Mouse (Mus musculus) limb, embryonic 15.5 days (tissue): ENCODE data around the gene Cpvl. TPM values are rescaled to one million over a fixed set of nuclear protein-coding genes. Genes with fewer than 3 reads are reported as not detected.
A peak's percentile ranks its signal among the peaks of the same experiment; 100 is the strongest.

Source experiments
- ATAC-seq: fragments of 200-750 bp; cut with Nextera tagmentation; 2 replicates; pipeline ENCODE4 v1.8.0; 2017; ENCODE audit warnings: low read depth, moderate TSS enrichment; ENCODE audit not compliant: insufficient number of reproducible peaks, low FRiP score, low TSS enrichment
- H3K27ac ChIP-seq: fragments of 300-500 bp; sonication (generic); 2 replicates; pipeline ENCODE4 v1.5.1; 2015; ENCODE audit warnings: moderate library complexity, mild to moderate bottlenecking, inconsistent platforms
- H3K27me3 ChIP-seq: fragments of 300-500 bp; sonication (generic); 2 replicates; pipeline ENCODE4 v1.6.1; 2015; ENCODE audit warnings: inconsistent platforms
- H3K36me3 ChIP-seq: fragments of 300-500 bp; sonication (generic); 2 replicates; pipeline ENCODE4 v1.6.1; 2015; ENCODE audit warnings: inconsistent platforms
- H3K4me1 ChIP-seq: fragments of 300-500 bp; sonication (generic); 2 replicates; pipeline ENCODE4 v1.6.1; 2015; ENCODE audit warnings: inconsistent platforms
- H3K4me2 ChIP-seq: fragments of 300-500 bp; sonication (generic); 2 replicates; pipeline ENCODE4 v1.6.1; 2015; ENCODE audit warnings: mild to moderate bottlenecking, inconsistent platforms
- H3K4me3 ChIP-seq: fragments of 300-500 bp; sonication (generic); 2 replicates; pipeline ENCODE4 v1.5.1; 2015; ENCODE audit warnings: mild to moderate bottlenecking, inconsistent platforms
- H3K9ac ChIP-seq: fragments of 300-500 bp; sonication (generic); 2 replicates; pipeline ENCODE4 v1.6.1; 2015; ENCODE audit warnings: inconsistent platforms
- H3K9me3 ChIP-seq: fragments of 300-500 bp; sonication (generic); 2 replicates; pipeline ENCODE4 v1.6.1; 2016; ENCODE audit warnings: inconsistent platforms
- WGBS: fragments of 180-500 bp; shearing (Covaris S2); methylation state at CpG from one replicate; pipeline ENCODE4 v1.1.7; 2015; 5-methylcytosine and 5-hydroxymethylcytosine counted together
- polyA plus RNA-seq: library from polyadenylated mRNA; unstranded; fragments of >200 nt; fragmentation: Nextera tagmentation; extraction: Ambion mirVana; gene quantifications from 2 replicates; pipeline ENCODE4 v1.2.1, GENCODE M21; 2015

The Cpvl gene
- polyA plus RNA-seq, 1 experiment from 2014 or later: 0.41 TPM

- Histone ChIP-seq H3K36me3 (no peaks in the 10 kb centered on the region), H3K27ac (peak overlapping the region; percentile 29; the same call in 1 of the 2 replicates), H3K9me3 (no peaks in the 10 kb centered on the region), H3K4me1 (peaks cover 26% of the 10 kb centered on the region), H3K27me3 (no peaks in the 10 kb centered on the region), H3K9ac (no peak overlapping the region), H3K4me3 (no peak overlapping the region), H3K4me2 (no peak overlapping the region)
- ATAC-seq: no peak
- WGBS: 77% methylated on average over 8 of the region's 8 CpGs
Observed at GRCm38 (mm10) chr6:53879567-53879966, 98.9 kb downstream of the Cpvl start.

- 81% methylated on average over 9 of the region's 9 CpGs for WGBS
- Histone ChIP-seq H3K9me3 (no peaks in the 10 kb centered on the region), H3K36me3 (no peaks in the 10 kb centered on the region), H3K4me1 (no peaks in the 10 kb centered on the region), H3K4me2 (no peak overlapping the region), H3K4me3 (no peak overlapping the region), H3K27ac (no peak overlapping the region), H3K27me3 (no peaks in the 10 kb centered on the region), H3K9ac (no peak overlapping the region)
- ATAC-seq: no peak
Observed at GRCm38 (mm10) chr6:53874881-53875429, 103.5 kb downstream of the Cpvl start.

DNA sequence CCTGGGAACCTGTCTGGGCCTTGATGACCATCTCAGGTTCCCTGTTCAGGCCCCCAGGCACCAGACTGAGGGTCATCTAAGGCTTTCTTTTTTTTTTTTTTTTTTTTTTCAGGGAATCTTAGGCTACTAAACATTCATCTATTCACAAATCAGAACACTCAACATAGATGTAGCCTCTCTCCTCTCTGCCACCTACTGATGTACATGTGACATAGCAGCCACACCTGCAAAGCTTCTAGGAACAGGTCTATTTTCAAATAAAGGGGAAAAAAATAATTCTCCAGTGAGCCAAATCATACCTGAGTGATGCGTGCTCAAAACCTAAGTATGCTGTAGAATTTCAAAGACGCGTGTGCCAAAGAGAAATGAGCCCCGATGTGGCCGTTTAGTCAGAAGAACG, 106.6 kb downstream of the Cpvl start:
- no peak overlapping the region for H3K4me3 ChIP-seq
- H3K36me3 ChIP-seq: no peaks in the 10 kb centered on the region
- no peak overlapping the region for H3K4me2 ChIP-seq
- H3K9ac ChIP-seq: no peak overlapping the region
- 78% methylated on average over 6 of the region's 6 CpGs for WGBS
- H3K27me3 ChIP-seq: no peaks in the 10 kb centered on the region
- no peak overlapping the region for H3K27ac ChIP-seq
- no peaks in the 10 kb centered on the region for H3K4me1 ChIP-seq
- no peaks in the 10 kb centered on the region for H3K9me3 ChIP-seq
- ATAC-seq: no peak

DNA sequence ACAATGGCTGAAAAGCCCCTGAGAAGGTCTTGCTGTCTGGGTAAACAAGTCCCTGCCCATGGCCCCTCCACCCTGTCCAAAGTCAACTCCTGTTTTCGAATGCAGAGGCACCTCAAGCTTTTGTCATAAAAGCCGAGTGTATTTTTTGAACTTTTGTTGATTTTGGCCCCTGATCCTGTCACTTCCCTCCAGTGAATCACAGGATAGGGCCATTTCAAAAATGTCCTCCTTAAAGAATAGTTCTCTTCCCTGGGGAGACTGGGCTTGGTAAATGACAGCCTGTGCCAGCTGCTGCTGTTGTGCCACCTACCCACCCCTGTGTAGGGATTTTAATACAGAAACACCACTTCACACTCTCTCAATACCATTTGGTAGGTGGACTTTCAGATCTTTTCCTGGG, 115.5 kb downstream of the Cpvl start:
- no peaks in the 10 kb centered on the region for H3K27me3 ChIP-seq
- no peak for ATAC-seq
- H3K9me3 ChIP-seq: no peaks in the 10 kb centered on the region
- no peak overlapping the region for H3K9ac ChIP-seq
- 75% methylated on average over 2 of the region's 2 CpGs for WGBS
- no peak overlapping the region for H3K27ac ChIP-seq
- H3K36me3 ChIP-seq: no peaks in the 10 kb centered on the region
- no peak overlapping the region for H3K4me3 ChIP-seq
- H3K4me2 ChIP-seq: no peak overlapping the region
- peaks cover 6% of the 10 kb centered on the region; the same call in 1 of the 2 replicates for H3K4me1 ChIP-seq

DNA sequence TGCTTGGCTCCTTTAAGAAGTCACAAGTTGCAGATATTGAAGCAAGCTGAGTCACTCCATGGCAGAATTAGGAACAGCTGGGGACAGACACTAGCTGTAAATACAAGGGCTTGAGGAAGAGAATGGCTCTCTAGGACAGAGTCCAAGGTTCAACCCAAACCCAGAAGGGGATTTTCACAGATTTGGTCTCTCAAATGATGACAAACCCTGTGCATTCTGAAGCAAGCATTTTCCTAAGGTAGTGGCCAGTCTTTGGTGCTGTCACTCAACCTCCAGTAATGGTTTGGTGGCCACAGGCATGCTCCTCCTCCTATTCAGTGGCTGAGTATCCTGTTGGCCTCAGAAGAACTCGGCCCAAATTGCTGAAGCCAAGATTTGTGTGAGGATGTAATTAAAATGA, 119.4 kb downstream of the Cpvl start:
- Histone ChIP-seq H3K9ac (no peak overlapping the region), H3K36me3 (no peaks in the 10 kb centered on the region), H3K4me2 (no peak overlapping the region), H3K4me1 (peaks cover 25% of the 10 kb centered on the region), H3K4me3 (no peak overlapping the region), H3K27me3 (no peaks in the 10 kb centered on the region), H3K27ac (no peak overlapping the region), H3K9me3 (no peaks in the 10 kb centered on the region)
- ATAC-seq: no peak
- 44% methylated on average over 1 of the region's 1 CpGs for WGBS

- no peak for ATAC-seq
- Histone ChIP-seq H3K27me3 (no peaks in the 10 kb centered on the region), H3K36me3 (no peaks in the 10 kb centered on the region), H3K4me2 (no peak overlapping the region), H3K4me1 (peaks cover 26% of the 10 kb centered on the region), H3K9ac (no peak overlapping the region), H3K27ac (peak overlapping the region; percentile 9), H3K9me3 (no peaks in the 10 kb centered on the region), H3K4me3 (no peak overlapping the region)
- WGBS: 48% methylated on average over 7 of the region's 7 CpGs
Observed at GRCm38 (mm10) chr6:53857822-53858221, 120.6 kb downstream of the Cpvl start.

DNA sequence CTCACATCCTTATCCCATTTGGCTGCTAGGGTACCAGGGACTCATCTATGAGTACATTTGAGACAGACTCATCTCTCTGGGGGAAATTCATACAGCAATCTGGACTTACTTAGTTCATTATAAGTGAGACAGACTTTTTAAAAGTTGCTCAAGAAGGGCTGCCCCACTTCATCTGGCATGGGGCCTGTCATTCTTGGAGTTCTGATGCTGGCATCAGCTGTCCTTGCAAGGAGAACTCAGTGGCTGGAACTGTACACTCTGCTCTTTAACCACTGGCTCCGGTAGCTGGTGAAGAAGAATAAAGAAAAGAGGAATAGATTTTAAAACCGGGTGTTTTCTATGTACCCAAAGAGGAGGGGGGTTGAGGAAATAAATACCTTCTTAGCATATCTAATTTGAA, 121.7 kb downstream of the Cpvl start:
- no peak overlapping the region for H3K9ac ChIP-seq
- H3K4me2 ChIP-seq: no peak overlapping the region
- 0 out of 2 replicates have a peak overlapping the region, but pooled peaks have one; percentile 4 for H3K27ac ChIP-seq
- ATAC-seq: no peak
- H3K27me3 ChIP-seq: no peaks in the 10 kb centered on the region
- H3K4me1 ChIP-seq: peaks cover 26% of the 10 kb centered on the region
- no peaks in the 10 kb centered on the region for H3K9me3 ChIP-seq
- 66% methylated on average over 2 of the region's 2 CpGs for WGBS
- H3K4me3 ChIP-seq: no peak overlapping the region
- no peaks in the 10 kb centered on the region for H3K36me3 ChIP-seq

DNA sequence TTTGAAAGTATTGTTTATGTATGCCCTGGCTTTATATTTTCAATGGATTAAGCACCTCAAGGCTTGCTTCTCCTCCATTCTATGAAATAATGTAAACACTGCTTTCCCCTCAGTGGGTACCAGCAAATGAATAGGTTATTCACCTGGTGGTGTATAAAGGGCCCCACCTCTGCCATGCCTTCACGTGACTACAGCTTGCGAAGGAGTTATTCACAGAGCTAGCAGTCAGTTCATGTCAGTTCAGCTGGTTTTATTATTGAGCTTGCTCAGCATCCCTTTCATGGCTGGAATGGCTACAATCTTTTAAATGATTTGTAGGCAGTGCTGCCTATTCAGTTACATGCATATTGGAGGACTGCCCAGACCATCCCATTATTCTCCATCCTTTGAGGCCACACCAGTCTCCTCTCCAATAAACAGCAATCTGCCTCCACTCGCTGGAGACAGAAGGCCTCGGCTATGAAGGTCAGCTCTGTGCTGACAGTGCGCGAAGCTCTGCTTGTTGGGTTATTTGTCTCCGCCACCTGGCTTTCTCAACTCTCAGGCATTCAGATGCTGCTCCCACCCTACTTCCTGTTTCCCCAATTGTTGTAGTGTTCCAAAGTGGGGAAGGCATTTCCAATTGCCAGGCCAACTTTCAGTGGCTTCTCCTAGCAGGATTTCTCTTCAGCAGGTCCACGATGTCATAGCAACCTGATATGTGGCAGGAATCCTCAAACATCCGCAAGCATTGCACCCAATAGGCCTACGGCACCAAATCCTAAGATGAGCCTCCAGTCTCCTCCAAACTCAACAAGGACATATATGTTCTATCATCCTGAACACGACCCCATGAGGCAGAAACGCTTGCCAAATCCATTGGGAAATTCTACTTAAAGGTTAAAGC, 123.3 kb downstream of the Cpvl start:
- WGBS: 57% methylated on average over 12 of the region's 12 CpGs
- 0 out of 2 replicates have a peak, but pooled peaks have one; percentile 30 for ATAC-seq

GRCm38 (mm10) chr6:53854226-53854625, 124.2 kb downstream of the Cpvl start:
- H3K9ac ChIP-seq: no peak overlapping the region
- H3K9me3 ChIP-seq: no peaks in the 10 kb centered on the region
- WGBS: 60% methylated on average over 2 of the region's 2 CpGs
- no peaks in the 10 kb centered on the region for H3K36me3 ChIP-seq
- H3K4me2 ChIP-seq: no peak overlapping the region
- no peaks in the 10 kb centered on the region for H3K27me3 ChIP-seq
- H3K27ac ChIP-seq: peak overlapping the region; percentile 51
- no peak for ATAC-seq
- peaks cover 26% of the 10 kb centered on the region for H3K4me1 ChIP-seq
- H3K4me3 ChIP-seq: no peak overlapping the region

More for the DNA sequence above, 123.3 kb downstream of the Cpvl start:
- Histone ChIP-seq H3K4me3 (no peak overlapping the region), H3K4me2 (no peak overlapping the region), H3K9ac (no peak overlapping the region), H3K27ac (peak overlapping the region; percentile 51), H3K27me3 (no peaks in the 10 kb centered on the region), H3K4me1 (peaks cover 26% of the 10 kb centered on the region), H3K9me3 (no peaks in the 10 kb centered on the region), H3K36me3 (no peaks in the 10 kb centered on the region)

- H3K4me2 ChIP-seq: no peak overlapping the region
- no peak for ATAC-seq
- H3K4me1 ChIP-seq: peaks cover 24% of the 10 kb centered on the region
- H3K36me3 ChIP-seq: no peaks in the 10 kb centered on the region
- H3K4me3 ChIP-seq: no peak overlapping the region
- H3K27ac ChIP-seq: no peak overlapping the region
- H3K27me3 ChIP-seq: no peaks in the 10 kb centered on the region
- H3K9me3 ChIP-seq: no peaks in the 10 kb centered on the region
- no peak overlapping the region for H3K9ac ChIP-seq
- 62% methylated on average over 3 of the region's 3 CpGs for WGBS
Observed at GRCm38 (mm10) chr6:53853546-53853945, 124.9 kb downstream of the Cpvl start.

DNA sequence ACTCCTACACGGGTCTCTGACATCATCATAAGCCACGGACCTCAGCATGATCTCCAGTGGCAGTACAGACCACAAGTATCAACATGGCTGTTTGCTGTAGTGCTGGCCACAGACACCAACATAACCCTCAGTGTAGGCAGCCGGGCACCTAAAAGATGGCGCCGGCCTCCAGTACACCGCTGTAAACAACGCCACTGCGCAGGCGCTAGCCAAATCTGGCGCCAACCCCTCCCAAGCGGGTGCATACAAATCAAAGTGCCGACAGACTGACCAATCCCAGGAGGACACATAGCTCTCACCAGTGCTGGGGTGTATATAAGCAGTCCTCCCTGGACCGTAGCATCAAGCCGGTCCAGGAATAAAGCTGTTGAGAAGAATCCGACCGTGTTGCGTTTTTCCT, 133.8 kb downstream of the Cpvl start:
- Histone ChIP-seq H3K27ac (no peak overlapping the region), H3K4me2 (no peak overlapping the region), H3K27me3 (no peaks in the 10 kb centered on the region), H3K9ac (no peak overlapping the region), H3K4me1 (0 out of 2 replicates have a peak, but pooled peaks cover 2% of the 10 kb centered on the region), H3K4me3 (no peak overlapping the region), H3K9me3 (no peaks in the 10 kb centered on the region), H3K36me3 (no peaks in the 10 kb centered on the region)
- 93% methylated on average over 17 of the region's 17 CpGs for WGBS
- no peak for ATAC-seq

- 36% methylated on average over 4 of the region's 4 CpGs for WGBS
- Histone ChIP-seq H3K27ac (no peak overlapping the region), H3K4me2 (no peak overlapping the region), H3K9me3 (no peaks in the 10 kb centered on the region), H3K4me1 (peaks cover 23% of the 10 kb centered on the region), H3K9ac (no peak overlapping the region), H3K36me3 (no peaks in the 10 kb centered on the region), H3K27me3 (no peaks in the 10 kb centered on the region; the same call in 1 of the 2 replicates), H3K4me3 (no peak overlapping the region)
- ATAC-seq: peak; percentile 37; the same call in 1 of the 2 replicates
Observed at GRCm38 (mm10) chr6:53825213-53825612, 153.3 kb downstream of the Cpvl start.
